Mouse (Mus musculus) adrenal gland, adult 18-20 months (tissue): ENCODE results near the gene Ppa1. TPM values are rescaled to one million over a fixed set of nuclear protein-coding genes. Genes with fewer than 3 reads are reported as not detected.
A peak's percentile ranks its signal among the peaks of the same experiment; 100 is the strongest.

Experiments
- DNase-seq, 2 experiments: peaks; one replicate each; pipeline ENCODE4 v3.0.0; 2021 to 2022; ENCODE audit warnings: low spot score in 2 of 2
- total RNA-seq, 2 experiments: library from RNA; stranded (reverse); gene quantifications; 1 replicate in 1 of 2; 2 replicates in 1 of 2; pipeline ENCODE4 v1.2.3; 2021

The Ppa1 gene
- total RNA-seq, 2 experiments from 2014 or later = 138 to 160 TPM

DNA sequence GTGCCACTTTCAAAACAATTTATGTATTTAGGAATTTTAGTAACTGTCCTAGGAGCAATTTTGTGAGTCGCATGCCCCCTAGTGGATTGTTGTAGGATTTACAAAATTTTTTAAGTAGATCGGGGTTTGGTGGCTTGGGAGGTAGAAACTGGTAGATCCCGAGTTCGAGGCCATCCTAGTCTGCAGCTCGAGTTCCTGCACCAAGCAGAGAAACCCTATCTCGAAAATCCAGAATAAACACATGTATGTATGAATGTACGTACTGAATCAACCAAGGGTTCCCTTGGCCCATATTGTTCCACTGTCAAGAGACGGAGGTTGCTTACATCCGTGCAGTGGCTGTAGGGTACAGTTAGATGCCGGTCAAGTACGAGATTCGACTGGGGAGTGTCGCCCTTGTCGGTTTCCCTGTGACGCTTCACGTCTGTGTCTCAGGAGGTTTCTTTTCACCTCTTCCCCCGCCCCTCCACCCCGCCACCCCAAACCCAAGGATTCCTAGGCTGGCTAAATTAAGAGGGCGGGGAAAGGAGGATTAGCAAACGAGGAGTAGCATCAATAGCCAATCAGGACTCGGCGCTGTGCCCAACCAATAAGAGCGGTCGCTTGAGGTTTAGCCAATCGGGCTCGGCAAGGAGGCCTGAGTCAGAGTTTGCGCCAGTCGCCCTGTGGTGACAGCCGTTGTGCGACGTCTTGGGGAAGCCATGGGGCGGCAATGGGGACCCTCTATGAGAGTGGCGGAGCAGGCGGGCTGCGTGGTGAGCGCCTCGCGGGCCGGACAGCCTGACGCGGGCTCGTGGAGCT is 46.7 kb downstream of the Ppa1 start, which contains the start of gene Tysnd1:
TSS of gene Tysnd1 (plus strand) at position 645 of the 801 bp plus-strand sequence.
- DNase-seq = peak; percentile 90 to 94

DNA sequence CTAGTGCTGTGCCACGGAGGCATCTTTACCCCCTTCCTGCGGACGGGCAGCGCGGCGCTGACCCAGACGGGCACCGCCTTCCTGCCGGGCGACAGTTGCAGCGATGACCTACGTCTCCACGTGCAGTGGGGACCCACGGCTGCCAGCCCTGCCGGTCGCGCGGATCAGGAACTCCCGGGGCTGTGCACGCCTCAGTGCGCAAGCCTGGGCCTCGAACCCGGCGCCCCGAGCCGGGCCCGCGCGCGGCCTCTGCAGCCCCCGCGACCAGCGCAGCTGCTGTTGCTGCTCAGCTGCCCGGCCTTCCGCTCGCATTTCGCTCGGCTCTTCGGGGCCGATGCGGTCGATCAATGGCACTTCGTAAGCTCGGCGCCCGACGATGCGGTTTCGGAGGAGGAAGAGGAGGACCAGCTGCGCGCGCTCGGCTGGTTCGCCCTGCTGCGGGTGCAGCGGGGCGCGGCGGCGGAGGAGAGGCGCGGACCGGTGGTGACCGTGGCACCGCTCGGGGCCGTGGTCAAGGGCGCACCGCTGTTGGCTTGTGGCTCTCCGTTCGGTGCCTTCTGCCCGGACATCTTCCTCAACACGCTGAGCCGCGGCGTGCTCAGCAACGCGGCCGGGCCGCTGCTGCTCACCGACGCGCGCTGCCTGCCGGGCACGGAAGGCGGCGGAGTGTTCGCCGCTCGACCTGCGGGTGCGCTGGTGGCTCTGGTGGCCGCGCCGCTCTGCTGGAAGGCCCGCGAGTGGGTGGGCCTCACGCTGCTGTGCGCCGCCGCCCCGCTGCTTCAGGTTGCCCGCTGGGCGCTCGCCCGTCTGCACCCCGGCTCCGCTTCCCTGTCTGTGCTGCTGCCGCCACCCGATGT is 47.6 kb downstream of the Ppa1 start:
- no peak for DNase-seq

DNA sequence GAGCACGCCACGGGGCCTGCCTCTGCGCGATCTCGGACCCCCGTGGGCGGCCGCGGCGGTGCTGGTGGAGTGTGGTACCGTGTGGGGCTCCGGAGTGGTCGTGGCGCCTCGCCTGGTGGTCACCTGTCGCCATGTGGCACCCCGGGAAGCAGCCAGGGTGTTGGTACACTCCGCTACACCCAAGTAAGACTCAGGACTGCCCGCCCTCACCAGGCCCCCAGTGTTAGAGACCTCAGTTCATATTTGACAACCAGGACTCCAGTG is 48.1 kb downstream of the Ppa1 start:
- no peak for DNase-seq

DNA sequence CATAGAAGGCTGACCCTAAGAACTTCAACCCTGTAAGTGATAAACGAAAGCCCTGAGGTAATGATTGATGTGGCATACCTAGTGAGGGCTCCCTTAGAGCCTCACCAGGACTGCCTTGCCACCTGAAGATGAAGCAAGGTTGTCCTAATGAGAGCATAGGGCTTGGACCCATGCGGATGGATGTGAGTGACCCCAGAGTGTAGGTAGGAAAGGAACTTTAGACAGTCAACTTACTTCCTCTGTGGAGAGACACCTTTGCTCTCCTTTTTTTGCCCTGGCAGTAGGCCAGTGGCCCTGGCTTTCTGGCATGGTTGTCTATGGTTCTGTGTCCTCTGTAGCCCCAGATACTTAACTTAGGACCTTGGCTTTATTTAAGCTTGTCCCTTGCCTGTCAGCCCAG is 48.7 kb downstream of the Ppa1 start:
- DNase-seq = no peak

DNA sequence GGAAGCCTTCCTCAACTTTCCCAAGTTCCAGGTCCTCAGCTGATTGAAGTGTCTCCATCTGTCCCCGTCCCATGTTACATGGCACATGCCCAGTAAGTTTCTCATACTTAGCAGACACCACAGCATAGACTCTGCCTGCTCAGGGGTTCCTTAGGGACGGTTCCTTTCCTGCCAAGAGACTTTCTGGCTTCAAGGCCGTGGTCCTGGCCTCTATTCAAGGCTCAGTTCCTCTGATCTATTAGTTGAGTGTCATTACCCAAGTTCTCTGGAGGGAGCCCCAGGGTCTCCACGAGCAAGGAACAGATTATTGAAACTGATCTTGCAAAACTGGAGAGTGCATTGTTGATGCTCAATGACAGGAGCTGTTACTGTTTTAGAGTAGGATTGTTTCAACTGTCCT is 56.3 kb downstream of the Ppa1 start:
- DNase-seq = no peak

DNA sequence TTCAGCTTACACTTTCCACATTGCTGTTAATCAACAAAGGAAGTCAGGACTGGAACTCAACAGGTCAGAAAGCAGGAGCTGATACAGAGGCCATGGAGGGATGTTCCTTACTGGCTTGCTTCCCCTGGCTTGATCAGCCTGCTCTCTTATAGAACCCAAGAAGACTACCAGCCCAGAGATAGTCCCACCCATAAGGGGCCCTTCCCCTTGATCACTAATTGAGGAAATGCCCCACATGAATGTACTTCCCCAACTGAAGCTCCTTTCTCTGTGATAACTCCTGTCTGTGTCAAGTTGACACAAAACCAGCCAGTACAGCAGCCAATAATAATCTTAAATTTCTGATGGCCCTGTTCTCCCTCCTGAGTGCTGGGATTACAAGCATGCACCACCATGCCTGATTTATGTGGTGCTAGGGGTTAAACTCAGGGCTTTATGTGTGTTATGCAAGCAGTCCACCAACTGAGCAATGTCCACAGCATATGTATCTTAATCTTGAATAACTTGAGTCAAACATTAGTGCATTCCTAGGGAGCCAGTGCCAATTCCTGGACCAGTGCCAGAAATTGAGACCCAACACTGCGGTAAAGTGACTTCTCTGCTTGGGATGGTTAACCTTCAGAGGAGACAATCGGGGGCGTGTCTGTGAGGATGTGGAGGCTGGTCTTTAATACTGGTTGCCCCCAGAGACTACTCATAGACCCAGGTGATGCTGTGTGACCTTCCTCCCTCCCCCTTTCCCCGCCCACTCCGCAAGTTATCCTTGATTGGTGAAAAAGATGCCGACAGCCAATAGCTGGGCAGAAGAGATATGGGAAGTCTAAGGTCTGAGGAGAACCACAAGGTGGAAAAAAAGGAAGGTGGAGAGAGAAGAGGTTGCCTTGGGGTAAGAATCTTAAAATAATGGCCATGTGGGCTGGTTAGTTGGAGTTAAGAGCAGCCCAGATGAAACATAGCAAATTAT is 58.3 kb downstream of the Ppa1 start:
- no peak for DNase-seq

DNA sequence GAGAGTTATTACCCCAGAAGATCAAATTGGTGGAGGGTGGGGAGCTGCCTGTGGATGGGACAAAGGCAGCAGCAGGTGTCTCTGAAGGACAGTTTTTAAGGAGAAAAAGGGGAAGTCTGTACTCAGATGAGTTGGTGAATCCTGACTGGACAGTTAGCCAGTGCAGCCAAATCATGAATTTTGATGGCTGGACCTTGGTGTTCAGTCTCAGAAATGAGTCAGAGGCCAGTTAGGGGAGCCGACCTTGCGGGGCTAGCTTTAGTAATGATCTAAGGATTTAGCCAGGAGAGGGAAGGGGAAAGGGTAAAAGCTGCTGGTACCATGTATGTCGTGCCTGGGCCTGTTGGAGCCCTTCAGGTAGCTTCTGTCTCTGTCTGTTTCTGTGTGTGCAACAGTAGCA is 65.2 kb downstream of the Ppa1 start:
- no peak for DNase-seq

DNA sequence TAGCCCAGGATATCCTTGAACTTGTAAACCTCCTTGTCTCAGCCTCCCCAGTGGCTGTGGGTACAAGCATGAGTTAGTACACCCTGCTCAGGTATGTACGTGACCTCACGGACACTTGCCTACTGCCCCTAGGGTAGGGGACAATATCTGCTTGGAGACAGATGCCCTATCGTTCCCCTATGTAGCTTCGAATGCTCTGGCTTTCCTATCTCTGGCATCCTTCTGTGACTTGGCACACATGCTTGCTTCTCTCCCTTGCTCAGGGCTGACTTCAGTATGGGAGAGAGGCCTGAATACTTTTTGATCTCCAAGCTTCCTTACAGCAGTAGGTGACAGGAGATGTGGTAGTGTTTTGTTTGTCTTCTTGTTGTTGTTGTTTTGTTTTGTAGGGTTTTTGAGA is 65.8 kb downstream of the Ppa1 start:
- DNase-seq = no peak

DNA sequence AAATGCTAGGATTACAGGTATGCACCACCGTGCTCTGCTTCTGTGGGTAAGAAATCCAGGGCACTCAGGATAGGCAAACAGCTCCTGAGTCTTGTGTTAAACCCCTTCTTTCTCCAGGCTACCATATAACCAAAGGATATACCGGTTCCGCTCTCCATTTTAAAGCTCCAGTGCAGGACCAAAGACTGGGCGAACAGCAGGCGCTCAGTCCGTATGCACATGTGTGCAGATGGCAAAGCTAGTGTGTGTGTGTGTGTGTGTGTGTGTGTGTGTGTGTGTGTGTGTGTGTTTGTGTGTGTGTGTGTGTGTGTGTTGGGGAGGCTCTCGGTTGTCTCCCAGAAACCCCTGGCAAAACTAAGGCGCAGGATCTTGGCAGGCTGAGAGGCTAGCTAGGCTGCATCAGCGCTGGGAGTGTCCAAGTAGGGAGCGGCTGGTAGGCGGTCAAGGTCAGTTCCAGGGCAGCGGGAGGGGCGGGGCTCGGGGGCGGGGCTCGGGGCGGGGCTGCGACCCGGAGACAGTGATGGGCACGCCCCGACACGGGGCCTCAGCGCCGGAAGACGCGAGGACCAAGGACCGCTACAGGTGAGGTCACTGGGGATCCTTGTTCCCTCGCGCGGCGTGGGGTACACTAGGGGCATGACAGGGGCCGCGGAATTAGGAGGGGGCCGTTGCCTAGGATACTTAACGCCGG is 66.6 kb downstream of the Ppa1 start, which contains the start of gene Aifm2:
TSS of gene Aifm2 (plus strand) at position 493 of the 691 bp plus-strand sequence.
- DNase-seq = peak; percentile 59 to 64

DNA sequence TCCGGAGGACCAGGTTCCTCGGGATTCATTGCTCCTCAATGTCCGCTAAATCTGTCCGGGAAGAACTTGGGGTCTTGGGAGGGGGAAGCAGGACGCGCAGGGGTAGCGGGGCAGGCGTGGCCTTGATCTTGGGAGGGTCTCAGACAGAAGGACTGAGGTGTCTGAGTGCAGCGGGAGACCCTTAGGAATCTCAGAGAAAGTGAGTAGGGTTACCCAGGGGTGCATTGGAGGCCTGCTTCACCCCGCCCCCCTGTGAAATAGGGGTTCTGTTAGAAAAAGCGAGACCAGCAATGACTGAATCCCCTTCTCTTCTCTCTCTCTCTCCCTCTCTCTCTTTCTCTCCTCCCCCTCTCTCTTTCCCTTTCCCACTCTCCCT is 67.1 kb downstream of the Ppa1 start:
- no peak for DNase-seq

DNA sequence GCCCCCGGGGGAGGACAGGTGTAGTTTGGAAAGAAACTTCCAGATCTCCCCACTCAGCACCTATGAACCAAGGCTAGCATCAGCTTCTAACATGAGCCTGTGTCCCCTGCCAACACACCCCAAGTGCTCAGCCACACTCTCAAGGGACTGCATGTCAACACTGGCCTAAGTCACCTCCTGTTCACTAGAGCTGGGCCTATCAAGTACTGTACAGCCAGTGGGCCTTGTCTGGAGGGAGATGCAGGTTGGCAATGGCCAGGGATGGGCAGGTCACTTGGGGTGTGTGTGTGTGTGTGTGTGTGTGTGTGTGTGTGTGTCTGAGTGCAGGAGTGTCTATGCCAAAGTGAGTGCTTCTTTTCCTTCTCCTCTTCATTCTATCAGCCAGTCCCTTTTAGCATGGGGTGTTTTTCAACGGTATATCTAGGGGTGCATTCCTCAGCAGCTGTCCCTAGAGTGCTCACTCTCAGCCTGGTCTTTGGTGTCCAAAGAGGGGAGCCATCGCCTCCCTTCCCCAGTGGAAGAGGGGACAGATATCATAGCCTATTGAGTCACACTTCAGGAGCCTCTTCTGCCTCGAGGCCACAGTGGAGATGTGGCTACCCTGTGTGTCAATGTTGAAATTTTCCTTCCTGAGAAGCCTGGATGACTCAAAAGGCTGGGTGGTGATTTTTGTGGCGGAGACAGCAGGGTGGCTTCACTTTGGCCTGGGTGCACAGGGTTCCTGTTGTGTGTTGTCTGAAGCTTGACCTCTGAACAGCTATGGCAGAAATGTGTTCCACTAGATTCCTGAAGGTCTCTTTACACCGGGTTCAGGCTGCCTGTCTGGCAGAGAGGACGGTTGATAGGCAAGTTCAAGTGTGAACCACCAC is 67.9 kb downstream of the Ppa1 start:
- no peak for DNase-seq

DNA sequence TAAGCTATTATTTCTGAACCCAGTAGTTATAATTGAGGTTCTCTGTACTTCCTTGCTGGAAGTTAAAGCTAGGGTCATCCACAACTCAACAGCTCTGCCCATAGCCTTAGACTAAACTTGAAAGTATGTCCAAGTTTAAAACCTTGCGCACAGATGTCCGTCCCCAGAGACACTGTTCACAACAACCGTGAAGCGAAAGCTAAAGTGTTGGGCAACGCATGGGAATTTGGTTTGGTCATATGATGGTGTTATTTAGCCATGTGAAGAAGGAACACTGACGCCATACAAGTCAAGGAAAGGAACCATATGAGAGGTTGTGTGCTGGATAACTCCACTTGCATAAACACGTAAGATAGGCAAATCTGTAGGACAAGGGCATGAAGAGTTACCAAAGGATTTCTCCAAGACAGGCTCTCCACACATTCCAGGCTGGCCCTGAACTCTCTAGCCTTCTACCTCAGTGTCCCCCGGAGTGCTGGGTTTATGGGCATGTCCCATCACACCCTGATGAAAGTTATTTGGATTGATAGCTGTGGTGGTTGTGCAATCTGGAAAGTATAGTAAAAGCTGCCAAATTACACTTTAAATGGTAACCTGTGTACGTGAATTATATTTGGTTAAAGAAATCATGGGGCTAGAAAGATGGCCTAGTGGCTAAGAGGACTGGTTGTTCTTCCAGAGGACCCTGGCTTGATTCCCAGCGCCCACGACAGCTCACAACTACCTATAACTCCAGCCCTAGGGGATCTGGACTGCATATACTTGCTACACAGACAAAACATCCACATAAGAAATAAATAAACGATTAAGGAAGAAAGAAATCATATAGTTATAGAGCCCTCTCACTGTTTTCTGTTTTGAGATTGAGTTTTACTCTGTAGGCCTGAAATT is 69.3 kb downstream of the Ppa1 start:
- DNase-seq = no peak

DNA sequence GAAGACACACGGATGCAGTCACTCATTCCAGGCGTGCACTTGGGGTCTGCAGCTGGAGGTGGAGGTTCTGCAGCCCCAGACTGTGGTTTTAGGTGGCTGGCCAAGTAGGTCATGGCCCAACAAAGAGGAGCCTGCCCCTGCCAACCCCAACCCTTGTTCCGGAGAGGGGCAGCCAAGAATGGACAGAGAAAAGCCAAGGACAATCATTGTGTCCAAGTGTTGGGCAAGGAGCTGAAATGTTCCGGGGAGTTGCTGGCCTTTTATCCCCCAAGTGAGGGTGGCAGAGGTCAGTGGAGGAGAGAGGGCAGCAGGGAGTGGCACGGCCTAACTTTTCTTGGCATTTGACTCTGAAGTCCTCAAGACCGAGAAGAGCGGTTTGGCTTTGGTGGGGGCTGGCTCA is 72.0 kb downstream of the Ppa1 start:
- peak in 1 of 2 experiments; percentile 33 for DNase-seq

DNA sequence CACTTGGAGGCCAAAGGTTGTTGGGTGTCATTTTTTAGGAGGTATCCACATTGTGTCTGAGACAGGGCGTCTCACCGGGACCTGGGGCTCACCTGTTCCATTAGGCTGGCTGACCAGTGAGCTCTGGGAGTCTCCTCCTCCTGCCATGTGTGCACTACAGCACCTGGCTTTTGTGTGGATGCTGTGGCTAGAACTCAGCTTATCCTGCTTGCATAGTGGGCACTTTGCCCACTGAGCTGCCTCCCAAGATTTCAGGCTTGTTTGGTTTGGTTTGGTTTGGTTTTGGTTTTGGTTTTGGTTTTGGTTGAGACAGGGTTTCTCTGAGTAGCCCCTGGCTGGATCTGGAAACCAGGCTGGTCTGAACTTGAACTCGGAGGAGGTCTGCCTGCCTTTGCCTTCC is 73.9 kb downstream of the Ppa1 start:
- DNase-seq = no peak

DNA sequence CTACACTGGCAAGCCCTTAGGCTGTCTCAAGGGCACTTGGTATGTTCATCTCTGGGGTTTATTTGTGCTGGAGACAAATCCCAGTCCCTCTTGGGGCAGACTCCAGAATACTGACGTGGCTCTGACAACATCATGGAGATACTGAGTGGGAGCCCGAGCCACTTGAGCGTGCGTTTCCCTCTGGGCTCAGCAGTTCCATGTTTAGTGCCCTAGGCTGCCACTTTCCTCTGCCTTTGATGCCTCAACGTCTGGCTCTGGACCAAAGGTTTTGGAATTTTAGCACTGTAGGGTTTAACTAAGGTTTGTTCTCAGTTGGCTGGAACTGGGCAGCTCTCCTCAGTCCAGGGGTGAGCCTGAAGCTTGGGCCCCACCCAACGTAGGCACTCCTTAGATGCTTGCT is 74.9 kb downstream of the Ppa1 start:
- no peak for DNase-seq
